Mouse (Mus musculus) kidney, embryonic 15.5 days (tissue): ENCODE measurements at regions not wholly inside any gene's neighbourhood (a gene's known extent, or its start where the extent isn't known, plus 50 kb on each side); places are given as distances from the start of the nearest gene placed in this dataset.
A peak's percentile ranks its signal among the peaks of the same experiment; 100 is the strongest.

Experiments
- ATAC-seq: fragments of 200-750 bp; cut with Nextera tagmentation; replicated peaks from 2 replicates; pipeline ENCODE4 v1.8.0; 2017; ENCODE audit warnings: moderate TSS enrichment; ENCODE audit not compliant: low FRiP score
- H3K27ac ChIP-seq: fragments of 300-500 bp; sonication (generic); 2 replicates; pipeline ENCODE4 v1.5.1; 2015; ENCODE audit warnings: mild to moderate bottlenecking, inconsistent platforms
- H3K27me3 ChIP-seq: fragments of 300-500 bp; sonication (generic); 2 replicates; pipeline ENCODE4 v1.6.1; 2015; ENCODE audit warnings: inconsistent platforms
- H3K36me3 ChIP-seq: fragments of 300-500 bp; sonication (generic); 2 replicates; pipeline ENCODE4 v1.6.1; 2015; ENCODE audit warnings: inconsistent platforms
- H3K4me1 ChIP-seq: fragments of 300-500 bp; sonication (generic); 2 replicates; pipeline ENCODE4 v1.6.1; 2015; ENCODE audit warnings: inconsistent platforms
- H3K4me2 ChIP-seq: fragments of 300-500 bp; sonication (generic); 2 replicates; pipeline ENCODE4 v1.6.1; 2015; ENCODE audit warnings: moderate library complexity, mild to moderate bottlenecking, inconsistent platforms
- H3K4me3 ChIP-seq: fragments of 300-500 bp; sonication (generic); replicated peaks from 2 replicates; pipeline ENCODE4 v1.5.1; 2015; ENCODE audit warnings: mild to moderate bottlenecking, inconsistent platforms
- H3K9ac ChIP-seq: fragments of 300-500 bp; sonication (generic); 2 replicates; pipeline ENCODE4 v1.6.1; 2015; ENCODE audit warnings: mild to moderate bottlenecking, inconsistent platforms
- H3K9me3 ChIP-seq: fragments of 300-500 bp; sonication (generic); replicated peaks from 2 replicates; pipeline ENCODE4 v1.6.1; 2016; ENCODE audit warnings: inconsistent platforms
- WGBS: fragments of 180-500 bp; shearing (Covaris S2); methylation state at CpG from one replicate; pipeline ENCODE4 v1.1.7; 2015; ENCODE audit warnings: mixed read lengths; 5-methylcytosine and 5-hydroxymethylcytosine counted together

GRCm38 (mm10) chr2:45194335-45194734, 77.1 kb upstream of the Zeb2 start:
- no peaks in the 10 kb centered on the region for H3K36me3 ChIP-seq
- H3K4me3 ChIP-seq = no peak overlapping the region
- H3K9me3 ChIP-seq = no peaks in the 10 kb centered on the region
- 74% methylated on average over 7 of the region's 7 CpGs for WGBS
- H3K9ac ChIP-seq = no peak overlapping the region
- H3K4me2 ChIP-seq = no peak overlapping the region
- no peak overlapping the region for H3K27ac ChIP-seq
- no peak for ATAC-seq
- H3K4me1 ChIP-seq = peaks cover 7% of the 10 kb centered on the region; the same call in 1 of the 2 replicates
- H3K27me3 ChIP-seq = no peaks in the 10 kb centered on the region

- Histone ChIP-seq H3K4me2 (no peak overlapping the region), H3K27me3 (no peaks in the 10 kb centered on the region), H3K4me1 (peaks cover 14% of the 10 kb centered on the region), H3K9me3 (no peaks in the 10 kb centered on the region), H3K27ac (peak overlapping the region; percentile 70), H3K36me3 (no peaks in the 10 kb centered on the region), H3K4me3 (no peak overlapping the region), H3K9ac (no peak overlapping the region)
- no peak for ATAC-seq
Measured at GRCm38 (mm10) chr2:45185621-45185999, 68.4 kb upstream of the Zeb2 start.

- peak overlapping the region; percentile 16 for H3K4me3 ChIP-seq
- H3K4me2 ChIP-seq = peak overlapping the region; percentile 49
- peaks cover 14% of the 10 kb centered on the region for H3K4me1 ChIP-seq
- H3K9ac ChIP-seq = no peak overlapping the region
- WGBS = 6% methylated on average over 18 of the region's 18 CpGs
- H3K36me3 ChIP-seq = no peaks in the 10 kb centered on the region
- H3K9me3 ChIP-seq = no peaks in the 10 kb centered on the region
- no peaks in the 10 kb centered on the region for H3K27me3 ChIP-seq
- peak overlapping the region; percentile 70 for H3K27ac ChIP-seq
- ATAC-seq = peak; percentile 62
Measured at GRCm38 (mm10) chr2:45184704-45185620, 67.8 kb upstream of the Zeb2 start.

GRCm38 (mm10) chr2:45184149-45184548, 67.0 kb upstream of the Zeb2 start:
- WGBS = 44% methylated on average over 6 of the region's 6 CpGs
- H3K36me3 ChIP-seq = no peaks in the 10 kb centered on the region
- H3K27me3 ChIP-seq = no peaks in the 10 kb centered on the region
- no peak overlapping the region for H3K4me3 ChIP-seq
- H3K4me2 ChIP-seq = no peak overlapping the region
- no peak for ATAC-seq
- peaks cover 15% of the 10 kb centered on the region for H3K4me1 ChIP-seq
- no peak overlapping the region for H3K9ac ChIP-seq
- no peaks in the 10 kb centered on the region for H3K9me3 ChIP-seq
- H3K27ac ChIP-seq = no peak overlapping the region

- Histone ChIP-seq H3K9ac (no peak overlapping the region), H3K4me1 (peaks cover 18% of the 10 kb centered on the region), H3K4me2 (no peak overlapping the region), H3K4me3 (no peak overlapping the region), H3K27me3 (no peaks in the 10 kb centered on the region), H3K36me3 (no peaks in the 10 kb centered on the region), H3K27ac (no peak overlapping the region), H3K9me3 (no peaks in the 10 kb centered on the region)
- no peak for ATAC-seq
- 91% methylated on average over 1 of the region's 1 CpGs for WGBS
Measured at GRCm38 (mm10) chr2:45182876-45183275, 65.7 kb upstream of the Zeb2 start.

- Histone ChIP-seq H3K36me3 (no peaks in the 10 kb centered on the region), H3K4me1 (peaks cover 18% of the 10 kb centered on the region), H3K27ac (no peak overlapping the region), H3K4me3 (no peak overlapping the region), H3K27me3 (no peaks in the 10 kb centered on the region), H3K9ac (no peak overlapping the region), H3K9me3 (no peaks in the 10 kb centered on the region), H3K4me2 (no peak overlapping the region)
- 63% methylated on average over 7 of the region's 7 CpGs for WGBS
- no peak for ATAC-seq
Measured at GRCm38 (mm10) chr2:45181552-45181951, 64.4 kb upstream of the Zeb2 start.

- Histone ChIP-seq H3K27me3 (no peaks in the 10 kb centered on the region), H3K9ac (no peak overlapping the region), H3K4me1 (peaks cover 5% of the 10 kb centered on the region), H3K27ac (no peak overlapping the region), H3K36me3 (no peaks in the 10 kb centered on the region), H3K4me2 (no peak overlapping the region), H3K4me3 (no peak overlapping the region), H3K9me3 (peaks cover 6% of the 10 kb centered on the region; the same call in 1 of the 2 replicates)
- ATAC-seq = no peak; the same call in 1 of the 2 replicates
- 95% methylated on average over 1 of the region's 1 CpGs for WGBS
Measured at GRCm38 (mm10) chr2:45178849-45179453, 61.8 kb upstream of the Zeb2 start.

DNA sequence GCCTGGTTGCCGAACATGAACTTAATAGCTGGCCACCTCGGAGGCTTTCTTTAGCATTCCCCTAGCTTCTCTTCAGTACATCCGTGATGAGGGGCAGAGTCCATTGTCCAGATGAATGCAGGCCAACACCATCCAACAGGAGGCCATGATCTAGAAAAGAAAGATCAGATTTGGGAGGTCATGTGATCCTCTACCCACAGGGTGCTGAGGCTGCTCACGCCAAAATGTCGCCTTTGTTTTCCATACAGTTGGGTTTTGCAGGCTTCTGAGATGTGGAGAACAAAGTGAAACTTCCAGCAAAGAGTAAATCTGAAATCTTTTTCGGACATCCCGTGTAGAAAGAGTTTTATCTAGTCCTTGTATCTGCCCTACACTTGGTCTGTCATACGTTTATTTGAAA, 55.2 kb upstream of the Zeb2 start:
- WGBS = 88% methylated on average over 8 of the region's 8 CpGs

GRCm38 (mm10) chr2:45171520-45172173, 54.5 kb upstream of the Zeb2 start:
- Histone ChIP-seq H3K4me2 (no peak overlapping the region), H3K9ac (no peak overlapping the region), H3K27ac (no peak overlapping the region), H3K9me3 (peaks cover 6% of the 10 kb centered on the region; the same call in 1 of the 2 replicates), H3K4me3 (no peak overlapping the region), H3K36me3 (no peaks in the 10 kb centered on the region), H3K4me1 (0 out of 2 replicates have a peak, but pooled peaks cover 10% of the 10 kb centered on the region), H3K27me3 (no peaks in the 10 kb centered on the region)
- WGBS = 66% methylated on average over 12 of the region's 12 CpGs
- no peak; the same call in 1 of the 2 replicates for ATAC-seq

More for the DNA sequence above, 55.2 kb upstream of the Zeb2 start:
- Histone ChIP-seq H3K27me3 (no peaks in the 10 kb centered on the region), H3K9me3 (peaks cover 6% of the 10 kb centered on the region; the same call in 1 of the 2 replicates), H3K27ac (no peak overlapping the region), H3K4me2 (no peak overlapping the region), H3K4me1 (0 out of 2 replicates have a peak, but pooled peaks cover 10% of the 10 kb centered on the region), H3K36me3 (no peaks in the 10 kb centered on the region), H3K9ac (no peak overlapping the region), H3K4me3 (no peak overlapping the region)
- no peak for ATAC-seq

DNA sequence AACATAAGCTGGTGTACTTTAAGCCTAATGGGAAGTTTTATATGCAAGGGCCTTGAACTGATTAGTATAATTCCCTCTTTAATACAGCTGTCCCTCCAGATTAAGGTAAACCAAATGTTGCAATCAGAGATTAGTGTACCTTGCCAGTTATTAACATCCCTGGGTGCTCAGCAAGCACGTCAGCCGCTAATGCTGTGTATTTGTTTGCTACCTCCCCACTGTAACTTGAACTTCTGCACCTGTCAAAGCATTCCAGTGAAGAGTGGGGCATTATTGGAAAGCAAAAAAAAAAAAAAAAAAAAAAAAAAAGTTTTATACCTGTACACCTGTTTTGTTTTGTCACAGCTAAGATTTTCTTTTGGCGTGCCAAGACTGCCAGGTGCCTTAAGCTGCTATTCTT, 53.1 kb upstream of the Zeb2 start:
- H3K4me3 ChIP-seq = no peak overlapping the region
- peaks cover 3% of the 10 kb centered on the region; the same call in 1 of the 2 replicates for H3K9me3 ChIP-seq
- no peaks in the 10 kb centered on the region for H3K36me3 ChIP-seq
- 70% methylated on average over 3 of the region's 3 CpGs for whole genome bisulfite sequencing
- no peak overlapping the region for H3K27ac ChIP-seq
- H3K27me3 ChIP-seq = no peaks in the 10 kb centered on the region
- H3K4me1 ChIP-seq = 0 out of 2 replicates have a peak, but pooled peaks cover 10% of the 10 kb centered on the region
- no peak overlapping the region for H3K9ac ChIP-seq
- no peak for ATAC-seq
- H3K4me2 ChIP-seq = no peak overlapping the region

DNA sequence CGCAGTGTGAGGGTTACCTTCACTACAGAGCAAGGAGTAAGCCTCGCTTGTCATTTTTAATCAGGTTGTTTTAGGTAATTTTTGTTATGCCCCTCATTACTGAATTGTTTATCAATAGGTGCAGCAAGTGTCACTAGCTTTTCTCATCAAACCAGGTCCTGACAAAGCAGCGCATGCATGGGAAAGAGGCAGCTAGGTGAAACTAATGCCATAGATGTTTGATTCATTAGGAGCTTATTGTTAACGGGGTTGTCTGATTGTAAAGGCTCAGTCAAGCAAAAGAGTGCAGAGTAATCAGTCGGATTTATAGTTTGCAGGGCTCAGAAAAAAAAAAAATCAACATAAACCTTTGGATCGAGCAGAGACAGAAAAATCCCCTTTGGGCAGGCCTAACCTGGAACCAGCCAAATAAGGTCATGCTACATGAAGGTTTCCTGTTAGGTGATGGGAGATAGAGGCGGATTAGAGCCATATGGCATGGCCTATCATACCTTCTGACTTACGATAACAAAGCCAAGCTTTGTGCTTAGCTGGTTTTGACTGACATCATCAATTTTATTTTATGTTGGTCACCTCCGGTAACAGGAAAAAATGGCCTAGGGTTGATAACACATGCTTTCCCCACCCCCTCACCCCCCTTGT, 52.4 kb upstream of the Zeb2 start:
- WGBS = 49% methylated on average over 9 of the region's 9 CpGs
- Histone ChIP-seq H3K4me3 (no peak overlapping the region), H3K27me3 (no peaks in the 10 kb centered on the region), H3K4me2 (no peak overlapping the region), H3K4me1 (0 out of 2 replicates have a peak, but pooled peaks cover 10% of the 10 kb centered on the region), H3K9ac (no peak overlapping the region), H3K9me3 (no peaks in the 10 kb centered on the region), H3K36me3 (no peaks in the 10 kb centered on the region), H3K27ac (no peak overlapping the region)
- ATAC-seq = no peak
